Mouse (Mus musculus) subcutaneous adipose tissue, adult 2 months (tissue): ENCODE data around the gene Nlrp1b. TPM values are rescaled to one million over a fixed set of nuclear protein-coding genes. Genes with fewer than 3 reads are reported as not detected.

Experiments used
- polyA plus RNA-seq: library from polyadenylated mRNA; depleted of rRNA; stranded (reverse); fragments of >200 nt; gene quantifications from 2 replicates; pipeline ENCODE4 v1.2.3, GENCODE M21; 2012; ENCODE audit warnings: low replicate concordance; rRNA removed

Gene Nlrp1b
- 0.75 and 1.1 TPM in 2 replicates for polyA plus RNA-seq

DNA sequence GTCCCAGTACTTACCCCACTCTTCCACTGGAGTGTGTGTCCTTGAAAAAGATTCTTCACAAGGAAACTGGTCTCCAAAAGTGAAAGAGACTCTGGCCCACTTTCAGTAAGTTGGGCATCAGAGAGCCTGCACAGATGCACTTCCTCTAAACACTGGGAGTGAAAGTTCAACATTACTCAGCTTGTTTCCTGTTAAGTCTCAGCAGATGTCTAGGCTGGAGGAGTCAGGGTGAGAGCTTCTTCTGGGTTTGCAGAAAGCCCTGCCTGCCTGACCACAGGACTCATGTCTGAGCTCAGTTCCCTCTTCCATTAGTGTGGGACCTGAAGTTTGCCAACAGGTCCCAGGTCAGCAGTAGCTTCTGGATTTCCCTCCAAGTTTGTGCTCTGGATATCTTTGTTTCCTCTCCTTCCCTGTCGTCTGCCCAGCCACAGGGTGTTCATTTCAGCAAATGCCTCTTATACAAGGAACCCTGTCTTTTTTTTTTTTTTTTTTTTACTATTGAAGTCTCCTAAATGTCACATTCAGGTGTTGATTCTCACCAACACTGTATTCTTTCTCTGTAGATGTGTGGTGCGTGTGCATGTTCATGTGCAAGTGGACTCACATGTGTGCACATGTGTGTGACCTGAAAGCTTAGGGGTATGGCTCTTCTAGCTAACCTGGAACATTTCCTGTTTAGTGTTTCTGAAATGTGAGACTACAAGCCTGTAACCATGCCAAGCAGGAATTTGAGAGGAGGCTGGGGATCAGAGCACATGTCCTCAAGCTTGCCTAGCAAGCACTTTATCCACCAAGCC is at the start of gene Nlrp1b:
Gene Nlrp1b (minus strand): TSS at position 50 of the 797 bp plus-strand sequence.

DNA sequence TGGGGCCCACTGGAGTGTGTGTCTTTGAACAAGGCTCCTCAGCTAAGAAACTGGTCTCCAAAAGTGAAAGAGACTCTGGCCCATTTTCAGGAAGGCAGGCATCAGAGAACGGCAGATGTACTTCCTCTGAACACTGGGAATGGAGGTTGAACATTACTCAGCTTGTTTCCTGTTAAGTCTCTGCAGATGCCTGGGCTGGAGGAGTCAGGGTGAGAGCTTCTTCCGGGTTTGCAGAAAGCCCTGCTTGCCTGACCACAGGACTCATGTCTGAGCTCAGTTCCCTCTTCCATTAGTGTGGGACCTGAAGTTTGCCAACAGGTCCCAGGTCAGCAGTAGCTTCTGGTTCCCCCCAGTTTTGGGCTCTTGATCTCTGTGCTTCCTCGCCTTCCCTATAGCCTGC is 85.9 kb downstream of the Nlrp1b start, which contains the start of gene Nlrp1a:
Gene Nlrp1a (minus strand): TSS at position 44 of the 400 bp plus-strand sequence.

Other genes with a start within 250 kb of the Nlrp1b start
- 50.3 and 102 TPM in 2 replicates for gene C1qbp, start 247.7 kb downstream of the Nlrp1b start, polyA plus RNA-seq
- gene Dhx33, start 226.3 kb downstream of the Nlrp1b start, polyA plus RNA-seq = 30.6 and 52.1 TPM in 2 replicates
- gene Mis12, start 211.1 kb downstream of the Nlrp1b start, polyA plus RNA-seq = 2.6 and 8.3 TPM in 2 replicates
- gene Derl2, start 210.9 kb downstream of the Nlrp1b start, polyA plus RNA-seq = 15.0 and 17.2 TPM in 2 replicates
- gene 6330403K07Rik, start 197.2 kb downstream of the Nlrp1b start, polyA plus RNA-seq = 0.17 and 5.0 TPM in 2 replicates
- 0.09 and 0.18 TPM in 2 replicates for gene Nlrp1a, start 86.0 kb downstream of the Nlrp1b start, polyA plus RNA-seq